Mouse (Mus musculus) adrenal gland, postnatal 36 days (tissue): Measurements from ENCODE around the gene Gjc2. TPM values are rescaled to one million over a fixed set of nuclear protein-coding genes. Genes with fewer than 3 reads are reported as not detected.

Experiments
- DNase-seq, 2 experiments: peaks; one replicate each; pipeline ENCODE4 v3.0.0; 2021; ENCODE audit warnings: mixed read lengths in 1 of 2
- total RNA-seq, 2 experiments: library from RNA; stranded (reverse); gene quantifications; 2 replicates each; pipeline ENCODE4 v1.2.3; 2021

Gjc2 gene
- total RNA-seq, 2 experiments from 2014 or later, result 0.40 TPM

DNA sequence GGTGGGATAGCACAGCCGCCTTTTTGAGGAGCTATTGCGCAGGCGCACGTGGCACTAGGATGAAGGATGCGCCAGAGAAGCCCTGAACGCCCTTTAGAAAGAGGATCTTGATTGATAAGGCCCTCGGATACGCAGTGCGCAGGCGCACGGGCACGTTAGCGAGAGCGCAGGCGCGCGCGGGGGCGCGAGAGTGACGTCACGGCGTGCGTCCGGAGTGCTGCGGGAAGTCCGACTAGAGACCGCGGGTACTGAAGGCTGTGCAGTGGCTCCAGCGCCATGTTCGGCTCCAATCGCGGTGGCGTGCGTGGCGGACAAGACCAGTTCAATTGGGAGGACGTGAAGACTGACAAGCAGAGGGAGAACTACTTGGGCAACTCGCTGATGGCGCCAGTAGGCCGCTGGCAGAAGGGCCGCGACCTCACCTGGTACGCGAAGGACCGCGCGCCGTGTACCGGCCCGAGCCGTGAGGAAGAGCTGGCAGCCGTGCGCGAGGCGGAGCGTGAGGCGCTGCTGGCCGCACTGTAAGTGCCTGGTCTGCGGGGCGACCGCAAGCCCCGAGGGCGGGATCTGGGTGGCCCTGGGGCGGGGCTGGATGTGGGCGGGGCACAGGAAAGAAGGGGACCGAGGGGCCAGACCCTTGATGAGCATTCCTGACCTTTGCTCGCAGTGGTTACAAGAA, 25.3 kb upstream of the Gjc2 start, which contains the start of gene 2310033P09Rik:
Gene 2310033P09Rik, plus strand, starts transcription at position 169 of the 679 bp plus-strand sequence.
- peak; percentile 93 for DNase-seq

DNA sequence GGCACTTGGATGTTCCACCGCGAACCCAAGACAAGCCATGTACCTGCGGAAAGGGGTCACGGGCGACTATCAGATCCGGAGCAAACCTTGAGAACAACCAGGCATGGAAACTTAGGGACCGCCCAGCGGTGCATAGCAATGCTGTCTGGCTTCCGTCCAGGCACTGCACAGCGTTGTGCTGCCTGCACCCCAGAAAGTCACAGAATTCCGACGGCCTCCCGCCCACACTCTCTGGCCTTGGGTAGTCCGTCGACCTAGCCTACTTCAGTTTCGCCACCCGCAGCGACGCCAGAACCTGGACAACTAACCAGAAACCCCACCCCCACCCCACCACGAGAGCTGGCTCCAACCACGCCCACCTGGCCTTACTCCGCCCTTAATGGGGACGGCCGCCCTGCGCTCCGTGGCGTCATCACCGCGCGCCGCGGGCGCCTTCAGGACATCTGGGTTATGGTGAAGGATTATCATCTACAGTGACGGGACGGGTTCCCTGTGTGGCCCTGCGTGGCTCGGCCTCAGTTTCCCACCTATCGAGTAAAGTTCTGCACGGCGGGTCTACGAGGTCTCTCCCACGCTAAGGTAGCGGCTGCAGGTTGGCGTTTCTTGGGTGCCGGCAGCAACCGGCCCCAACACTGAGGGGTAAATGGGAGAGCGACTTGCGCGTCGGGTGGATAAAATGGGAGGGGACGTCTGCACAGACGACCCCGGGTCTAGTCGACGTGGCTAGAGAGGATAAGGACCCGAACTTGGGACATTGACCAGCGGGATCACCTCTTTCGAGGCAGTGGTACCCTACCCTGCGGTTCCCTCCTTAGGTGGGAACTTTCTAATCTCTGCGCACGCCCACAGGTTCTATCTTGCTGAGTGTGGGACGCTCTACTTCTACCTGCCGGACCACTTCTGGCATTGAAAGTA, 19.3 kb upstream of the Gjc2 start, which contains the start of gene Mrpl55:
Gene Mrpl55, plus strand, starts transcription at position 406 of the 915 bp plus-strand sequence.
- peak; percentile 96 to 98 for DNase-seq

DNA sequence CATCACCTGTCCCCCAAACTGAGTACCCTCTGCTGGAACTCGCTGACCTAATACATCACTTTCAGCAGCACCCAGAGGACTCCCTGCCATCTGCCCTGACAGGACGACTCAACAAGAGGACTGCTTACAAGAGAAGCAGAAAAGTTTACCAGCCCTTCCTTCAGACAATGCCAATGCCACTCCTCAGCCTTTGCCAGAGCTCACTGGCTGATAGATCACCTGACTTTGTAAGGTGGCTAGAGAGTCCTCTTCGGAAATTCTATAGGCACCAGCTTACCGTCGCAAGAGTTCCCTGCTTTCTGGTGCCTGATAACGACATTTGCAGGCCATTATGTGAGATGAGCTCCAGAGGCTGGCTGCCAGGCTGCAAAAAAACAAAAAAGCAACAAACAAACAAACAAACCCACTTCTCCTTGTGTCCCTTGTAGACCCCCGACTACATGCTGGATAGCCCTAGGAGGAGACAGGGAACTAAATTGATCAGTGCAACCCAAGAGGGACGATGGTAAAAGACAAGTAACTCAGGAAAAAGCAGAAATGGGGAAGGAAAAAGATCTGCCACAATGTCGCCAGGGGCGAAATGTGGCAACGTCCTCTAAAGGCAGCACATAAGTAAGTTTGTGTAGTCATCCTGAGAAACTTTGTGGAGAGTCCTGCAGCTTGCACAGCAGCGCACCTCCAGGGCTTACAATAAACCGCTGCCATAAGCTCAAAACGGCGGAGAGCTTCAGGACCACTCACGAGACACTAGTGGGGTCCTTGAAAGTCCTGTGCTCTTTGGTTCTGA, 18.4 kb upstream of the Gjc2 start:
- no peak for DNase-seq

DNA sequence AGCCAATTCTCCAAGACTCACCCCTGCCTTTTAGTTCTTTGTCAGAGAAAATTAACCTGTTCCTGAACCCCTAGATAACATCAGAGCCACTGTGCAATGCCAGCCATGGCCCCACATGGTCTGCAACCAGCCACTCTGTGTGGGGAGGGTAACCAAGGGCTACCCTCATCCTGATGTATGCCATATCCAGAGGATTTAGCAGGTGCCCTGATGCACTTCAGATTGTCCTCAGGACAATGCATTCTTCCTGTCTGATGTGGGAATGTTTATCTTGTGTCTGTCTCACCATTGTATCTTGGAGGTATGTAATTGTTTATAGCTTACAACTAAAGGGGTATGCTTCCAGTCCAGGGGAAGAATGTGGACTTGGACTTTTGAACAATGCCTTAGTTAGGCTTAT, 13.2 kb upstream of the Gjc2 start:
- DNase-seq, result no peak

DNA sequence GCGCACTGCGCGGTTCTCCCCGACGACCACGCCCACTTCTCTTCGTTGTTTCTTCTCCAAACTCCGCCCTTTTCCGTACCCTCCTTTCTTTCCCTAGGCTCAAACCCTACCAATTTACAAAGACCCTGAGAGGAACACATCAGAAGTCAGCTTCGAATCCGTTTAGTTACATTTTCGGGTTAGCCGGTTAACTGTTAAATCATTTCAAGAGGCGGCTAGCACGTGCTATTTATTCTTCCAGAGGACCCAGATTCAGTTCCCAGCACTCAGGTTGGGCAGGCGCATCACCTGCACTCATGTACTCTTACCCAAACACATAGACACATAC, 9.0 kb upstream of the Gjc2 start, which contains the start of gene Guk1:
Gene Guk1, minus strand, starts transcription at position 154 of the 328 bp plus-strand sequence.
- DNase-seq, result no peak

DNA sequence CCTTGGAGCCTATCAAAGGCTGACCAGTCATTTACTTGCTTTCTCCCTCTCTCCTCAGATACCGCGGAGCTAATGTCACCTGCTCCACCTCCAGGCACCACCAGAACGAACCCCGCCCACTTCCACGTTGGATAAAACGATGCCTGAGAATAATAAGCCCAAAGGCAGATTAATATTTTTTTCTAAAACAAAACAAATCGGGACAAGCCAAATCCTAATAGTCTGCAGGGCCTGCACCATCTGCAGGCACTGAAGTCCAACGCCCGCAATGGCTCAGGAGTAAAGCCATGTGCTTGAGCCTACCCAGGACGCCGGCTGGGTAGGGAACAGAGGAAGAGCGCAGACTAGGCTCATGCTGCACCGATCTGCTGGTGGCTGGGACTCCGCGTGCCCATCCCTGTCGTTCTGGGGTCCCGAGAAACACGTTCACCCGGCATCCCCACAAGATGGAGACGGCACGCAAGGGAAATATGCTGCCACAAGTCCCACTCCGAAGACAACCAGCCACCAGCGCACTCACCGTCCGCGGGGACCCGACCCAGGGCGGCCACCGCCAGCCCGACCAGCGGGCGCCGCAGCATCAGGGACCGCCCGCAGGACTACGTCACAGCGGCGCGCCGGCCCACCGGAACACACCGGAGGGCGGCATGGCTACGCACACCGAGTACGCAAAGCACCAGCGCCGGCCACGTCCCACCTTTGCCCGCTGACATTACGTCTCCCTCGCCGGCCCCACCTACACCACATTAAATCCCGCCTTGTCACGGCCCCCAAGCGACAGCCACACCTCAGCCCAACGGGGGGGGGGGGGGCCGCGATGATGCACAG, 8.4 kb upstream of the Gjc2 start:
- peak; percentile 94 to 95 for DNase-seq

DNA sequence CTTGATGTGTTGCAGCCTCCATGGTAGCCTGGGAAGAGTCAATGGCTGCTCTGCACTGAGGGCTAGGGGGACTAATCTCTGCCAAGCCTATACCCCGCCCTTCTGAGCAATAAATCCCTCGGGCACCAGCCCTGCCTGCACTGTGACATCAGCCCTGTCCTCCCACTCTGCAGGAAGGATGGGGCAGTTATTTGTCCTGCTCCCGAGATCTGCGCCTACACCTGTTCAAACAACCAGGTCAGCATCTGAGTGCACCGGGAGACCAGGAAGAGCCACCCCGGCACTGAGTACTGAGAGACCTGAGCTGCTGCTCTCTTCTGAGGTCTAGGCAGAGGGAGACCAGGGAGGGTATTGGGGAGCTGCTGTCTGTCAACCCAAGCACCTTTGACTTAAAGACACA, 4.7 kb upstream of the Gjc2 start:
- DNase-seq, result no peak

DNA sequence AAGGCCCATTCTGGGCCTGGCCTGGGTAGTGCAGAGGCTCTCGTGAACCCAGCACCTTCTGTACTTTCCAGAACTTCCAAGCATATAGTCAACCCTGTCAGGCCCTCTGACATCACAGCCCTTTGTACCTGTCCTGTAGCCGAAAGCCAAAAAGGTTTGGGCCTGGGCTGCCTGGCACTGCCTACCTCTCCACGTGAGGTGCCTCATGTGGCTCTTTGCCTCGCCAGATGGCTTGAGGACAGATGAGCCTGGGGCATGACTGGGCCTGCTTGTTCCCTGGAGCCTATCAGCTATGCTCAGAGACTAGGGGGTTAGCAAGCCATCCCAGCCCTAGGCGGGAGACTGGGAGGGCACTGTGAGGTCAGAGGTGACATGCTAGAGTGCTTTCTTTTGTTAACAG, 2.5 kb upstream of the Gjc2 start:
- no peak for DNase-seq

DNA sequence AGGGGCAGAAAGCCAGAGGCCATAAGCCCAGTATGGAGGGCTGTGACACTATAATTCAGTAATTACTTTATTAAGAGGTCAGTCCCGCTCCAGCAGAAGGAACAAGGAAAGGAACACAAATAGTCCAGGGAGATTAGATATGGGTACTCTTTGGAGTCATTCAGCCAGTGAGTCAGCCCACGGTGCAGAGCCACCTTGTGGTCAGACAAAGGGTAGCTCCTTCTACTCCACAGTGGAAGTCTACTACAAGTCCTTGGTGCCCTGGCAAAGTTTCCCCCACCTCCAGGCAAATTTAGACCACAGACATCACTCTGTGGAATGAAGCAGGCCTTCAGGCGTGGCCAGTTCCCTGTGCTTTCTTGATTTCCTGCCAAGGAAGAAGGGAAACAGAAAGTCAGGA, 808 bp upstream of the Gjc2 start:
- DNase-seq, result peak; percentile 60 to 78

DNA sequence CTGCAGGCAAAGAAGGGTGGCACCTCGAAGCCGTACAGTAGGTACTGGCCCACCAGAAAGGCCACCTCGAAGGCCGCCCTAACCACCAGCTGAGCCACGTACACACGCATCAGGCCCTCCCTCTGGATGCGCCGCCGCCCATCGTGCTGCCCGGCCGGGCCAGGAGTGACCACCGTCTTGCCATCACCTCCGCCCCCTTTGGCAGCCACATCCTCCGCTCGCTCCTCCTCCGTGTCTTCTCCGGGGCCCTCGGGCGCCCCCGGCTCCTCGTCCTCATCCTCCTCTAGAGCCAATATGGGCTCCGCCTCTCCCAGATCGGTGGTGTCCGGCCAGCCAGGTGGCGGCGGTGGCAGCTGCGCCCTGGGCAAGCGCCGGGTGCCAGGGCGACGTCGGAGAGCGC, 6.1 kb downstream of the Gjc2 start:
- DNase-seq, result no peak

DNA sequence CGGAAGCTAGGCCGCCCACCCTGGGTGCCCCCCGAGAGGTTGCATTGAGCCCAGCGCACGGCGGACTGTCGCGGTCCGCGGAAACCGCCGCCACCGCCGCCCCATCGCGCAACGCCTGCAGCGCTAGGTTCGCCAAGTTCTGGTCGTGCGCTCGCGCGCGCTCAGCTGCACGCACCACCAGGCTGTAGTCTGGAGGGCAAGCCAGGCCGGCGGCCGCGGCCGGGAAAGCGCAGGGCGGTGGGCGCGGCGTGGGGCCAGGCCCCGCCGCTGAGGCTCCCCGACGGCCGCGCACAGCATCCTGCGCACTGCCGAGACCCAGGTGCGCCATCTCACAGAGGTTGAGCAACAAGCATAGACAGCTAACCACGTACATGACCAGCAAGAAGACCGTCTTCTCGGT, 6.5 kb downstream of the Gjc2 start:
- no peak for DNase-seq

DNA sequence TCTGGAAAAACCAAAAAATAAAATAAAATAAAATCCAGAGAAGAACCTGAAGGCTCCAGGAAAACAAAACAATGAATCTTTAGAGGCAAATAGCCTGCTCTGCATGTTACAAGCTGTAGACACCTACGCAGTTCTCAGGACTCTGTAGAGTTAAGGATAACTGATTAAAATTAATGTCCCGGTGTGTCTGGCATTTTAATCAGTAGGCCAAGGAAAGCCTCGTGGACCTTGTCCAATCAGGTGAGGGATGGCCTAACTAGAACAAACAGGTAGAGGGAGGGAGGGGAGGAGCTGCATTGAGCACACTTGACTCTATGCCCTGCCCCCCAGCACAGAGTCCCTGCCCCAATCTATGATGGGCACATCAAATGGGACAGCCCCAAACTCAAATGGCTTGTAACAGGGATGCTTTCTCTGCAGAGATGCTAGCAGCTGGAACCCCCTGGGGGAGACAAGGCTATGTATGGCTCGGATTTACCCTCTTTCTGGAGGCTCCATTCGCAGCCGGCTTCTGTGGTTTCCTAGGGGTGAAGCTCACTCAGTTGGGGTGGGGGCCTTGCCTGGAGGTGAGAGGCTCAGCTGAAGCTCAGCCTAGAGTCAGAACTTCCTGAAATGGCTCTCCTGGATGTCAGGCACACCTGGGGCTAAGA, 8.7 kb downstream of the Gjc2 start:
- no peak for DNase-seq

DNA sequence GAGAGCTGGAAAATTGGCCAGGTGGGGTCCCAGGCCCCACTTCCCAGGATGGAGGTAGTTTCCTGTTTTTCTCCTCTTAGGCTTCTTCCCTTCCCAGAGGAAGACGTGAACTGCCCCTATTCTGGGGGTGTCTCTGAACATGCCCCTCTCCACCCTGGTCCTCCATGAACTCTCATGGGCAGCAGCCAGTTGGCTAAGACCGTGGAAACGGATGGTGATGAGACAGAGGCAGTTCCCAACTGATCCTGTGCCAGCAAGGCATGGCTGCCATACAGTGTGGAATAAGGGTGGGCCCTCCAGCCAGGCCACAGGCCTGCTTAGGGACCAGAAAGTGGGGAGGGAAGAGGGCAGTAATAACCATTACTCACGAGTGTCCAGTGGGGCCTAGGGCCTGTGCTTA, 12.5 kb downstream of the Gjc2 start:
- DNase-seq, result no peak

DNA sequence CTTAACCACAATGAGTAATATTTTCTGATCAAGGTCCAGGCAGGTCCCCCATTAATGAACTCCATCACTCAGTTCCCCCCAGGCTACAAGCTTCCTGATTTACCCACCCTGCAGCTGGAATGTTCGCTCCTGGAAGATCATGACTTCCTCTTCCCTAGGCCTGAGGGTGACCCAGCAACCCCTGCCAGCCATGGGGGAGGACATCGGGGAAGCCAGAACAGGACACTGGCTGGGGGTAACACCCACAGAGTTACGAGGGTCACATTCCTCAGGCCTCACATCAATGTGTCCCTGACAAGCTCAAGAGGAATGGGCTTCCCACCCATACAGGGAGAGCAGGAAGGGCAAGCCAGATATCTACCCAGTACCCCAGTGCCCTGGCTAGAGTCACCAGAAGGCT, 13.2 kb downstream of the Gjc2 start:
- no peak for DNase-seq

DNA sequence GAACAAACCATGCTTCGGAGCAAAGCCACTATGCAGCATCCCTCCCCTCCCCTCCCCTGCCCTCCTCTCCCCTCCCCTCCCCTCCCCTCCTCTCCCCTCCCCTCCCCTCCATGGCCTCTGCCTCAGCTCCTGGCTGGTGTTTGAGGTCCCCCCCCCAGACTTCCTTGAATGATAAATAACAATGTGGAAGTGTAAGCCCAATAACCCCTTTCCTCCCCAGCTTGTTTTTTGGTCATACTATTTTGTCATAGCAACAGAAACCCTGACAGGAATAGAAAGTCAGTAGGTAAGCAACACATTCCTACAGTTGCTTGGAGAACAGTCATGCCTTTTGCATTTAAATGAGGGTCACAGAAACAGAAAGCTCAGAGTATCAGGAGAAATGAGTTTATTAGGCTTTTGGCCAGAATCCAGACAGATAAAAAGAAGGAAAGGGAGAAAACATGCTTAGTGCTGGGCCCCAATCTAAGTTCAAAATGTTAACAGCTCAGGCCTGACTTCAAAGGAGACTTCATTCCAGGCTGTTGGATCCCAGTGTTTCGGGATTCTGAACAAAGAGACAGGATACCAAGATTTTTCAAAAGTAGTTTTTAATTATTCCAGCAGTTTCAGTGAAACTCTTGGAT, 17.3 kb downstream of the Gjc2 start:
- DNase-seq, result no peak

DNA sequence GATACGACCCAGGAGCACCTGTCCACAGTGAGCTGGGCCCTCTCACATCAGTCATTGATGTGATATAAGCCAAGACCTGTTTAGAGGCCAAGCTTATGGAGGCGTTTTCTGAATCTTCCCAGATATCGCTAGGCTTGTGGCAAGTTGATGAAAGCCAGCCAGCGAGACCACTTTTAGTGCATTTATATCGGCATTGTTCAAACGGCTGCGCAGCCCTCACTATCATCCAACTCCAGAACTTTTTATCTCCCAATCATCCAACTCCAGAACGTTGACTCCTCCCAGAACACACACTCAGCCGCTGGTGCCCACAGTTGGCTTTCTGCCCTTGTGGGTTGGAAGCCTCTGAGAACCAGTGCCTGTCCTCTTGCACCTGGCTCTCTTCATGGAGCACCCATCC, 18.6 kb downstream of the Gjc2 start:
- DNase-seq, result no peak

DNA sequence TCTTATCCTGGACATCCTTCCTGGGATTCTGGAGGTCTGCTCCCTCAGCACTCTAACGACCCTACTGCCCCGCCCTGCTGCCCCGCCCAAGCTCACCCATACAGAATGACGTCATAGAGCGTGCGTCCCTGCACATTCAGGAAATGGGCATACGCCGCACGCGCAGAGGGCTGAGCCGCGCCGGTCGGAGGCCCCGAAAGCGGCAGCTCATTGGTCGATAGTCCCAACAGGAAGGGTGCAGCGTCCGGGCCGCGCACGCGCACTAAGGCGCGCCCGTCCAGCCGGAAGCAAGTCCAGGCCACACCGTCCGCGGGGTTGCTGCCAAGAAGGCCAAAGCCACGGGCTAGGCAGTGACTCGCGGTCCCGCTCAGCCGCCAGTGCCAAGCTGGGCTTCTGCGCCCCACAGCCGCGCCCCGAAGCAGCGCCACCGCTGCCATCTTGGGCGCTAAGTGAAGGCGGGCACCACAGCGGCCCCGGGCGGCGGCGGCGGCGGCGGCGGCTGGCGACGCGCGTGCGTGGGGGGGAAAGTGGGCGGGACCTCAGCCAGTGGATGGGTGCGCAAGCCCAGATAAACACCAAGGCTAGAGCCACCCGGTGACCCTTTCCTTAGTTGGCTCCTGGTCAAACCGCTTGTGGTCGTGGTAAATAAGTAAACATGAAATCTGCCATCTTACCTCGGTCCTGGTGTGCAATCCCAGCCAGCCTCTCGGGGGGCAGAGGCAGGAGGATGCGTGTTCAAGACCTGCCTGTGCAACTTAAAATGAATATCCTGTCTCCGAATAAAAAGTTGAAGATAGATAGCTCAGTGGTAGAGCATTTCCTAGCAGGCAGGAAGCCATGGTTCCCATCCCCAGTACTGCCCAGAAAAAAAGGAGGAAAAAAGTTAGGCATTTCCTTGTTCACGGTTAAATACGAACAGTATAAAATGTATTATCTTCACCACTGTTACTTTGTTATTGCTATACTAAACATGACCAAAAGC, 19.5 kb downstream of the Gjc2 start, which contains the start of gene Iba57:
Gene Iba57, minus strand, starts transcription at position 485 of the 982 bp plus-strand sequence.
- peak; percentile 98 to 99 for DNase-seq

DNA sequence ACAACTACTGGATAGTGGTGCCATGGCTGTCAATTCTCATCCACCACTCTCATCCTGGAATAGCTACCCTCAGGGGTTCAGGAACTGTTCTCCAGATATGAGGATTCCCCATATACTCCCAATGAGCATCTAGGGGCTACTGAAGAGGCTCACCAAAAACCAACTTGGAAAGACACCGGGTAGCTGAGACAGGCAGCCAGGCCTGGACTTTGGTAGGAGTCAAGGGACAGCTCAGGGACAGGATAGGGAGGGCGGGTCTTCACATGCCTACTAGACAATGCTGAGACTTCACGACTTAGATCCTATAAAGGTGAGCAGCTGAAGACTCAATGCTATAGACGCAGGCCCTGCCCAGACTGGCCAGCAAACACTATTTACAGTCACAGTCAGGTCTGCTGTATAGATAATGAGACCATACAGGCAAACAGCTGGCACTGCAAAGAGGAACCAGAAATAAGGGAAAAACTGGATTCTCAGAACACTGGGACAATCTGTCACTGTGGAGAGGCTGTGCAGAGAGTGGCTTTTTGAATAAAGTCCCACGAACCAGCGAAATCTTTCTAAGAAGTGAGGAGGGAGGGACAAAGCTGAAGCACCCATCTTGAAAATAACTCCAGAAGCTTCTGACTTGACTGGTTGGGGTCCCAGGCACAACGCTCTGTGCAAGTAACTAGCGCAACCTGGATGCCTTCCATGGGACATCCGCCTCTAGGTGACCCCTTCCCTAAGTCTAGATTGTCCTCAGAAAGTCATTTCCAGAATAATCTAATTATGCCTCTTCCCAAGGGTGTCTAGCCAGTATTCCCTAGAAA, 20.4 kb downstream of the Gjc2 start:
- DNase-seq, result no peak
